12 mouse cellular contexts compared by ENCODE assay signal in the genomic region with DNA sequence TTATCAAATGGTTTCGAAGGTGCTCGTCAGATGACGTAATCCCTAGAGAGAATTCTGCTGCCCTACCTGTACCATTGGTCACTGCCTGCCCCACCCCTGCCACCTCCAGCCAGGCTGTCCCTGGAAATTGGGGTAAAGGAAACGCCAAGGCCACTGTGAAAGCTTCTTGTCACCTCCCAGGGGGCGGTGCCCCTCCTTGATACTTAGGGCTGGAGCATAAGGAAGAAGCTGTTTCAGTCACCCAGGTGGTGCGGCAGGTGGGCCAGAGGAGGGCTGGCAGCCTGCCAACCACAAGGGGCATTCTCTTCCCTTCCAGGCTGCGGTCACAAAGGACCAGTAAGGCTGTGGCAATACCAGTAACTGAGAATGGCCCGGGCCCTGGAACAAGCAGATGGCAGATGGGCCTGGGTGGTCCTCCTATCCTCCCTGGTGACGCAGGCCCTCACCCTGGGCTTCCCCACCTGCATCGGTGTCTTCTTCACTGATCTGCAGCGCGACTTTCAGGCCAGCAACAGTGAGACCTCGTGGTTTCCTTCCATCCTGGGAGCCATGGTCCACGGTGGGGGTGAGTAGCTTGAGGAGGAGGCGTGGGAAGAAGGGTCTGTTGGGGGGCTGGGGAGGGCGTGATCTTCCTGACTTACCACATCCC. TPM values are rescaled to one million over a fixed set of nuclear protein-coding genes. Genes with fewer than 3 reads are reported as not detected.
DNase-seq lines count a peak whose midpoint lies in the region; ATAC-seq and TF ChIP-seq lines count a peak whose summit lies in the region.
"Had no signal": no experiment of that assay in that cellular context is flagged by ENCODE, and none has a peak within 500 bp of the region (broad histone marks: within the 10 kb centered on the region; RNA-seq: fewer than 3 reads in every experiment).

A gene (plus strand): TSS at position 232 of the 649 bp plus-strand sequence.

- peak within 1 kb of the TSS; percentile 24; the same call in 1 of the 2 replicates for H3K9ac ChIP-seq in liver, postnatal 0 days (replicated peaks)
- no peak within 1 kb of the TSS for H3K9ac ChIP-seq in intestine, embryonic 14.5 days (ENCODE audit: low read length)
- H3K9ac ChIP-seq: midbrain, embryonic 12.5 days had no signal

- peak; percentile 55 for TF ChIP-seq EP300 in liver, postnatal 0 days (IDR thresholded peaks at IDR 0.05; ENCODE audit: low read depth)

- H3K27me3 ChIP-seq in liver, postnatal 0 days (ENCODE audit: insufficient read depth, low read length), result no peaks in the 10 kb centered on the region
- H3K27me3 ChIP-seq in intestine, embryonic 14.5 days (replicated peaks; ENCODE audit: control insufficient read depth, insufficient read depth, low read length), result no peaks in the 10 kb centered on the region
- H3K27me3 ChIP-seq: midbrain, embryonic 12.5 days had no signal

- H3K27ac ChIP-seq in liver, postnatal 0 days (ENCODE audit: low read depth), result peak within 1 kb of the TSS; percentile 76
- H3K27ac ChIP-seq in intestine, embryonic 14.5 days (ENCODE audit: low read depth), result no peak within 1 kb of the TSS
- H3K27ac ChIP-seq: hindbrain, postnatal 0 days; midbrain, embryonic 12.5 days had no signal

- no peaks in the 10 kb centered on the region for H3K36me3 ChIP-seq in liver, postnatal 0 days (replicated peaks; ENCODE audit: insufficient read depth, low read length)
- no peaks in the 10 kb centered on the region for H3K36me3 ChIP-seq in intestine, embryonic 14.5 days (ENCODE audit: control insufficient read depth, insufficient read depth, low read length)
- H3K36me3 ChIP-seq: midbrain, embryonic 12.5 days had no signal

- TF ChIP-seq CTCF in liver, postnatal 0 days (IDR thresholded peaks at IDR 0.05; ENCODE audit: low read depth), result no peak

- H3K4me3 ChIP-seq in liver, postnatal 0 days (ENCODE audit: low read depth, low read length), result 0 out of 2 replicates have a peak within 1 kb of the TSS, but pooled peaks have one; percentile 10
- H3K4me3 ChIP-seq in intestine, embryonic 14.5 days (ENCODE audit: low read depth, low read length), result no peak within 1 kb of the TSS
- H3K4me3 ChIP-seq: midbrain, embryonic 12.5 days had no signal

- H3K4me1 ChIP-seq in liver, postnatal 0 days (ENCODE audit: insufficient read depth), result peaks cover 18% of the 10 kb centered on the region
- peaks cover 7% of the 10 kb centered on the region for H3K4me1 ChIP-seq in intestine, embryonic 14.5 days (replicated peaks; ENCODE audit: control insufficient read depth, insufficient read depth, low read length)
- H3K4me1 ChIP-seq: midbrain, embryonic 12.5 days had no signal

- H3K4me2 ChIP-seq in liver, postnatal 0 days (ENCODE audit: low read depth, low read length), result peak within 1 kb of the TSS; percentile 36
- no peak within 1 kb of the TSS for H3K4me2 ChIP-seq in intestine, embryonic 14.5 days (ENCODE audit: low read length)
- H3K4me2 ChIP-seq: midbrain, embryonic 12.5 days had no signal

- peak; percentile 87 for ATAC-seq in liver, postnatal 0 days
- ATAC-seq in intestine, embryonic 14.5 days (replicated peaks; ENCODE audit: low FRiP score, low TSS enrichment, low read depth), result peak; percentile 28
- ATAC-seq: hindbrain, postnatal 0 days had no signal

- peak; percentile 51 for DNase-seq in liver, postnatal 0 days
- DNase-seq in liver, result no peak
- no peak for DNase-seq in intestine, embryonic 14.5 days (ENCODE audit: low spot score)
- DNase-seq in kidney, postnatal 14 days, result peak; percentile 60
- peak; percentile 77 to 83 for DNase-seq in thymus, postnatal 10 days (ENCODE audit: low spot score in 2 of 2)
- no peak for DNase-seq in ovary, adult 18-20 months (ENCODE audit: low spot score)
- no peak for DNase-seq in layer of hippocampus, postnatal 36 days
- DNase-seq: adrenal gland, postnatal 10 days had no signal

- no peaks in the 10 kb centered on the region for H3K9me3 ChIP-seq in liver, postnatal 0 days (ENCODE audit: low read length)
- H3K9me3 ChIP-seq in intestine, embryonic 14.5 days (ENCODE audit: control insufficient read depth, low read length), result no peaks in the 10 kb centered on the region
- H3K9me3 ChIP-seq: midbrain, embryonic 12.5 days had no signal

- 63% methylated on average over 15 of the region's 16 CpGs for WGBS in liver, postnatal 0 days (ENCODE audit: insufficient replicate concordance)
- 69% methylated on average over 15 of the region's 16 CpGs for whole genome bisulfite sequencing in intestine, embryonic 14.5 days

RNA-seq across cellular contexts. Expression of the gene that starts here (rescaled TPM):
- polyA plus RNA-seq in liver, postnatal 0 days (2015; fragmentation: Nextera tagmentation; extraction: Ambion mirVana), result 10.4 and 11.5 TPM in 2 replicates
- 1.9 and 2.5 TPM in 2 replicates for polyA plus RNA-seq in intestine, embryonic 14.5 days (2014; fragmentation: Nextera tagmentation; extraction: Ambion mirVana)
- not detected for total RNA-seq in layer of hippocampus, postnatal 36 days (2021)
- total RNA-seq: left cerebral cortex, postnatal 36 days; MEL had no signal

Comparison
In these comparisons a context has a peak if more than half of its experiments do, and no peak if none do; other contexts are left out.
1. DNase-seq: peak in liver, postnatal 0 days (single experiment), kidney, postnatal 14 days (single experiment) and thymus, postnatal 10 days (2 of 2); none in liver (single experiment), intestine, embryonic 14.5 days (single experiment), ovary, adult 18-20 months (single experiment) and layer of hippocampus, postnatal 36 days (0 of 2).